Mouse (Mus musculus) ES-E14 (cell line): ENCODE measurements around the gene 2900011O08Rik.

Experiments used
- HCFC1 ChIP-seq: IDR thresholded peaks from 2 replicates; pipeline ENCODE4 v1.6.1; 2012; ENCODE audit warnings: low read length, inconsistent platforms, borderline replicate concordance; ENCODE audit not compliant: insufficient read depth
- MAFK ChIP-seq: IDR thresholded peaks from 2 replicates; pipeline ENCODE4 v1.6.1; 2014; ENCODE audit warnings: mild to moderate bottlenecking, low read depth, low read length, inconsistent platforms; ENCODE audit not compliant: insufficient read depth
- ZC3H11A ChIP-seq: IDR thresholded peaks from 2 replicates; pipeline ENCODE4 v1.6.1; 2012; ENCODE audit warnings: low read depth, mild to moderate bottlenecking, inconsistent platforms, low read length, borderline replicate concordance

DNA sequence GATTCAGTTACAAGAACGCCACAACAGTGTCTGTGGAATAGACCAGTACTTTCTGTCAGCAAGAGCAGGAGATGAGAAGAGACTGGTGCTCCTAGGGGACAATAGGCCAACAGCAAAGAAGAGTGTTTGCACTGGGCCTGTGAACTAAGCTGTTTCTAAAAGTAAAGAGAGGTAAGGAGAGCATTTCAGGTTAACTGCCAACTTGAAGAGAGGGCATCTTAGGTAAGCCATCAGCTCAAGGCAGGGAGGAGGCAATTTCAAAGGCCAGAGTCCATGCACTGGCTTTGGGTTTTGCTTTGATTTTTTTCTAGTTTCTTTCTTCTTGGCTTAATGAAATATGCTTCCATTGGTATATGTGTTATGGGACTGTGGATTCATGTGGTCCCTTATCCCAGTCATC is 7.7 kb downstream of the 2900011O08Rik start:
- TF ChIP-seq MAFK (no peak), ZC3H11A (no peak), HCFC1 (no peak)
